Comparison of ENCODE assay signal across 20 mouse cellular contexts in the genomic region with DNA sequence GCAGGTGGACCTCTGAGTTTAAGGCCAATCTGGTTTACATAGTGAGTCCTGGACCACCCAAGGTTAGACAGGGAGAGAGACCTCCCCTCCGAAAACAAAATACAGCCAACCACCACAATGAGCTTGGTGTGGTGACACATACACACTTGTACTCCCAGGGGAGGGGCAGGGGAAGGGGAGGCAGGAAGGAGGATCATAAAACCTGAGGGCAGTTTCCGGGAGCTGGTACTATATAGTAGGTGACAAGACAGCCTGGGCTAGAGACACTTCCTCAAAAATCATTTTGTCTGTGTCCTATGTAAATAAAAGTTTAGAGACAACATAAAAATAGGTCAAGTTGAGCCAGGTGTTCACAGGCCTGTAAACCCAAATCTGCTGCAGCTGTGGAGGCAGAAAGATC. TPM values are rescaled to one million over a fixed set of nuclear protein-coding genes. Genes with fewer than 3 reads are reported as not detected.
DNase-seq lines count a peak whose midpoint lies in the region.
"Had no signal": no experiment of that assay in that cellular context is flagged by ENCODE, and none has a peak within 500 bp of the region (broad histone marks: within the 10 kb centered on the region; RNA-seq: fewer than 3 reads in every experiment).

No protein-coding gene starts in this region.

- DNase-seq in cerebellum, adult 9-11 months, result peak; percentile 43
- no peak for DNase-seq in cerebellum, postnatal 10 days
- DNase-seq in spleen, postnatal 36 days (ENCODE audit: low spot score in 2 of 2), result peak; percentile 49 to 57
- no peak for DNase-seq in spleen, adult 12 weeks (ENCODE audit: low spot score)
- peak; percentile 42 to 43 for DNase-seq in thymus, postnatal 10 days (ENCODE audit: low spot score in 2 of 2)
- no peak for DNase-seq in layer of hippocampus, adult 18-20 months (ENCODE audit: low spot score in 2 of 2)
- no peak for DNase-seq in lung, postnatal 4 days
- DNase-seq in cerebellum, postnatal 14 days, result no peak
- DNase-seq: adrenal gland, postnatal 25 days; cerebellum, adult 18-20 months; cerebellum, postnatal 36 days; gastrocnemius, postnatal 14 days; kidney, adult 9 months; kidney, postnatal 10 days; layer of hippocampus, adult 9-11 months; liver; lung, postnatal 36 days; midbrain, embryonic 14.5 days; right cerebral cortex, adult 18-20 months; right cerebral cortex, postnatal 4 days had no signal

RNA-seq across cellular contexts. Expression of a gene that starts 1.8 kb away (rescaled TPM):
- 10 to 100 TPM; 30.0 to 30.6 TPM for total RNA-seq in layer of hippocampus, adult 18-20 months (2021)

RNA-seq across cellular contexts. Expression of a gene that starts 12.8 kb away (rescaled TPM):
- 100 to 1,000 TPM; 197 to 228 TPM for total RNA-seq in layer of hippocampus, adult 18-20 months (2021)

RNA-seq across cellular contexts. Expression of a gene that starts 18.6 kb away (rescaled TPM):
- 10 to 100 TPM; 14.7 to 15.7 TPM for total RNA-seq in layer of hippocampus, adult 18-20 months (2021)

RNA-seq across cellular contexts. Expression of a gene that starts 18.8 kb away (rescaled TPM):
- 10 to 100 TPM; 65.5 to 74.6 TPM for total RNA-seq in layer of hippocampus, adult 18-20 months (2021)

RNA-seq across cellular contexts. Expression of a gene that starts 27.2 kb away (rescaled TPM):
- total RNA-seq in layer of hippocampus, adult 18-20 months (2021), result 10 to 100 TPM; 46.1 to 47.7 TPM

Comparison
In these comparisons a context has a peak if more than half of its experiments do, and no peak if none do; other contexts are left out.
1. DNase-seq: peak in cerebellum, adult 9-11 months (single experiment), spleen, postnatal 36 days (2 of 2) and thymus, postnatal 10 days (2 of 2); none in cerebellum, postnatal 10 days (0 of 2), spleen, adult 12 weeks (single experiment), layer of hippocampus, adult 18-20 months (0 of 2), lung, postnatal 4 days (0 of 2) and cerebellum, postnatal 14 days (0 of 2).